Mouse (Mus musculus): Measurements from ENCODE around the gene Il6st. TPM values are rescaled to one million over a fixed set of nuclear protein-coding genes. Genes with fewer than 3 reads are reported as not detected.
"Not testable (repeated sequence)": the region's sequence is repeated elsewhere in the genome, so short reads cannot be mapped to it uniquely, and the experiment has no call there.

Gene Il6st
- polyA plus RNA-seq, 2 experiments = 34.3 to 40.3 TPM

- Histone ChIP-seq H3K27me3 (ENCODE audit: control insufficient read depth, insufficient read depth, low read length) (no peaks in the 10 kb centered on the region), H3K9me3 (ENCODE audit: control insufficient read depth, low read length) (no peaks in the 10 kb centered on the region), H3K9ac (ENCODE audit: low read depth, low read length, severe bottlenecking) (no peak overlapping the region), H3K36me3 (ENCODE audit: control insufficient read depth, insufficient read depth, low read length) (no peaks in the 10 kb centered on the region), H3K4me2 (replicated peaks; ENCODE audit: low read depth, low read length, severe bottlenecking) (no peak overlapping the region), H3K27ac (replicated peaks; ENCODE audit: low read depth, low read length) (no peak overlapping the region), H3K4me1 (ENCODE audit: control insufficient read depth, insufficient read depth, low read length) (peaks cover 16% of the 10 kb centered on the region), H3K4me3 (replicated peaks; ENCODE audit: low read length) (no peak overlapping the region)
- DNase-seq (ENCODE audit: low spot score) (no peak), ATAC-seq (ENCODE audit: low FRiP score, low read depth) (no peak)
- WGBS = 93% methylated on average over 4 of the region's 4 CpGs
- no peak for TF ChIP-seq POLR2A (IDR thresholded peaks at IDR 0.05; ENCODE audit: borderline replicate concordance, extremely low read depth, insufficient read depth, insufficient read length)
These were observed 45.3 kb upstream of the Il6st start for GRCm38 (mm10) chr13:112418595-112418994.

- Histone ChIP-seq H3K4me3 (replicated peaks; ENCODE audit: low read length) (no peak overlapping the region), H3K36me3 (ENCODE audit: control insufficient read depth, insufficient read depth, low read length) (no peaks in the 10 kb centered on the region), H3K27ac (replicated peaks; ENCODE audit: low read depth, low read length) (no peak overlapping the region), H3K9me3 (ENCODE audit: control insufficient read depth, low read length) (no peaks in the 10 kb centered on the region), H3K4me2 (replicated peaks; ENCODE audit: low read depth, low read length, severe bottlenecking) (no peak overlapping the region), H3K4me1 (ENCODE audit: control insufficient read depth, insufficient read depth, low read length) (no peaks in the 10 kb centered on the region), H3K27me3 (ENCODE audit: control insufficient read depth, insufficient read depth, low read length) (no peaks in the 10 kb centered on the region), H3K9ac (ENCODE audit: low read depth, low read length, severe bottlenecking) (no peak overlapping the region)
- no peak for ATAC-seq (ENCODE audit: low FRiP score, low read depth)
- WGBS = 90% methylated on average over 2 of the region's 2 CpGs
- DNase-seq (ENCODE audit: low spot score) = no peak
- no peak for TF ChIP-seq POLR2A (IDR thresholded peaks at IDR 0.05; ENCODE audit: borderline replicate concordance, extremely low read depth, insufficient read depth, insufficient read length)
These were observed 39.7 kb upstream of the Il6st start for GRCm38 (mm10) chr13:112424212-112424611.

- H3K9ac ChIP-seq (ENCODE audit: low read depth, low read length, severe bottlenecking) = no peak overlapping the region
- TF ChIP-seq POLR2A (IDR thresholded peaks at IDR 0.05; ENCODE audit: borderline replicate concordance, extremely low read depth, insufficient read depth, insufficient read length) = no peak
- H3K36me3 ChIP-seq (ENCODE audit: control insufficient read depth, insufficient read depth, low read length) = no peaks in the 10 kb centered on the region
- H3K4me2 ChIP-seq (replicated peaks; ENCODE audit: low read depth, low read length, severe bottlenecking) = no peak overlapping the region
- no peaks in the 10 kb centered on the region for H3K27me3 ChIP-seq (ENCODE audit: control insufficient read depth, insufficient read depth, low read length)
- no peaks in the 10 kb centered on the region for H3K4me1 ChIP-seq (ENCODE audit: control insufficient read depth, insufficient read depth, low read length)
- H3K4me3 ChIP-seq (replicated peaks; ENCODE audit: low read length) = no peak overlapping the region
- WGBS = 62% methylated on average over 7 of the region's 7 CpGs
- DNase-seq (ENCODE audit: low spot score) (no peak), ATAC-seq (ENCODE audit: low FRiP score, low read depth) (no peak)
- H3K27ac ChIP-seq (replicated peaks; ENCODE audit: low read depth, low read length) = no peak overlapping the region
- H3K9me3 ChIP-seq (ENCODE audit: control insufficient read depth, low read length) = no peaks in the 10 kb centered on the region
These were observed 39.2 kb upstream of the Il6st start for GRCm38 (mm10) chr13:112424635-112425034.

- no peak overlapping the region for H3K27ac ChIP-seq (replicated peaks; ENCODE audit: low read depth, low read length)
These were observed 38.7 kb upstream of the Il6st start for GRCm38 (mm10) chr13:112425181-112425654.

GRCm38 (mm10) chr13:112426265-112427135 is 37.4 kb upstream of the Il6st start:
- no peak overlapping the region for H3K27ac ChIP-seq (replicated peaks; ENCODE audit: low read depth, low read length)
- 71% methylated on average over 13 of the region's 13 CpGs for WGBS
- no peak for DNase-seq (ENCODE audit: low spot score)
- H3K27me3 ChIP-seq (ENCODE audit: control insufficient read depth, insufficient read depth, low read length) = no peaks in the 10 kb centered on the region
- no peak overlapping the region for H3K4me2 ChIP-seq (replicated peaks; ENCODE audit: low read depth, low read length, severe bottlenecking)
- TF ChIP-seq POLR2A (IDR thresholded peaks at IDR 0.05; ENCODE audit: borderline replicate concordance, extremely low read depth, insufficient read depth, insufficient read length) = no peak
- H3K4me3 ChIP-seq (replicated peaks; ENCODE audit: low read length) = no peak overlapping the region
- H3K9ac ChIP-seq (ENCODE audit: low read depth, low read length, severe bottlenecking) = no peak overlapping the region
- ATAC-seq (ENCODE audit: low FRiP score, low read depth) = no peak
- H3K36me3 ChIP-seq (ENCODE audit: control insufficient read depth, insufficient read depth, low read length) = no peaks in the 10 kb centered on the region
- no peaks in the 10 kb centered on the region for H3K4me1 ChIP-seq (ENCODE audit: control insufficient read depth, insufficient read depth, low read length)
- no peaks in the 10 kb centered on the region for H3K9me3 ChIP-seq (ENCODE audit: control insufficient read depth, low read length)

More at GRCm38 (mm10) chr13:112425181-112425654, 38.7 kb upstream of the Il6st start:
- no peaks in the 10 kb centered on the region for H3K36me3 ChIP-seq (ENCODE audit: control insufficient read depth, insufficient read depth, low read length)
- H3K27me3 ChIP-seq (ENCODE audit: control insufficient read depth, insufficient read depth, low read length) = no peaks in the 10 kb centered on the region
- H3K4me2 ChIP-seq (replicated peaks; ENCODE audit: low read depth, low read length, severe bottlenecking) = no peak overlapping the region
- H3K9me3 ChIP-seq (ENCODE audit: control insufficient read depth, low read length) = no peaks in the 10 kb centered on the region
- no peak overlapping the region for H3K9ac ChIP-seq (ENCODE audit: low read depth, low read length, severe bottlenecking)
- TF ChIP-seq POLR2A (IDR thresholded peaks at IDR 0.05; ENCODE audit: borderline replicate concordance, extremely low read depth, insufficient read depth, insufficient read length) = no peak
- WGBS = 56% methylated on average over 8 of the region's 8 CpGs
- ATAC-seq (ENCODE audit: low FRiP score, low read depth) (no peak), DNase-seq (ENCODE audit: low spot score) (no peak)
- H3K4me3 ChIP-seq (replicated peaks; ENCODE audit: low read length) = no peak overlapping the region
- H3K4me1 ChIP-seq (ENCODE audit: control insufficient read depth, insufficient read depth, low read length) = no peaks in the 10 kb centered on the region

- not testable (repeated sequence) for H3K27me3 ChIP-seq (ENCODE audit: control insufficient read depth, insufficient read depth, low read length); H3K27ac ChIP-seq (replicated peaks; ENCODE audit: low read depth, low read length); H3K4me3 ChIP-seq (replicated peaks; ENCODE audit: low read length); H3K4me1 ChIP-seq (ENCODE audit: control insufficient read depth, insufficient read depth, low read length); H3K9ac ChIP-seq (ENCODE audit: low read depth, low read length, severe bottlenecking); H3K4me2 ChIP-seq (replicated peaks; ENCODE audit: low read depth, low read length, severe bottlenecking); ATAC-seq (ENCODE audit: low FRiP score, low read depth); DNase-seq (ENCODE audit: low spot score); H3K36me3 ChIP-seq (ENCODE audit: control insufficient read depth, insufficient read depth, low read length); H3K9me3 ChIP-seq (ENCODE audit: control insufficient read depth, low read length)
- WGBS = 88% methylated on average over 4 of the region's 4 CpGs
These were observed 36.8 kb upstream of the Il6st start for GRCm38 (mm10) chr13:112427136-112427470.

Data from limb, embryonic 14.5 days (tissue).